Mouse (Mus musculus): ENCODE data around the gene Dgcr2. TPM values are rescaled to one million over a fixed set of nuclear protein-coding genes. Genes with fewer than 3 reads are reported as not detected.
A peak's percentile ranks its signal among the peaks of the same experiment; 100 is the strongest.

The Dgcr2 gene
- polyA plus RNA-seq, 1 experiment from 2014 or later, result 104 TPM

GRCm38 (mm10) chr16:17816528-17816927 lies 81.8 kb downstream of the Dgcr2 start:
- Histone ChIP-seq H3K9me3 (ENCODE audit: control insufficient read depth, low read length) (no peaks in the 10 kb centered on the region), H3K27ac (replicated peaks; ENCODE audit: low read depth, low read length) (no peak overlapping the region), H3K36me3 (ENCODE audit: control insufficient read depth, insufficient read depth, low read length) (no peaks in the 10 kb centered on the region), H3K4me2 (ENCODE audit: low read length) (peak overlapping the region; percentile 82; the same call in 1 of the 2 replicates), H3K4me3 (replicated peaks; ENCODE audit: low read depth, low read length) (no peak overlapping the region), H3K27me3 (ENCODE audit: control insufficient read depth, insufficient read depth, low read length) (peaks cover 3% of the 10 kb centered on the region; the same call in 1 of the 2 replicates), H3K4me1 (ENCODE audit: control insufficient read depth, insufficient read depth, low read length) (peaks cover 9% of the 10 kb centered on the region; the same call in 1 of the 2 replicates), H3K9ac (replicated peaks; ENCODE audit: low read length) (peak overlapping the region; percentile 68)
- DNase-seq (no peak), ATAC-seq (ENCODE audit: low FRiP score, low TSS enrichment) (no peak)
- WGBS, result 79% methylated on average over 8 of the region's 8 CpGs

- peak overlapping the region; percentile 79 for H3K27ac ChIP-seq (replicated peaks; ENCODE audit: low read depth, low read length)
- H3K4me1 ChIP-seq (ENCODE audit: control insufficient read depth, insufficient read depth, low read length), result peaks cover 9% of the 10 kb centered on the region; the same call in 1 of the 2 replicates
- DNase-seq (peak; percentile 89), ATAC-seq (ENCODE audit: low FRiP score, low TSS enrichment) (peak; percentile 75)
- peak overlapping the region; percentile 68 for H3K9ac ChIP-seq (replicated peaks; ENCODE audit: low read length)
- no peaks in the 10 kb centered on the region for H3K36me3 ChIP-seq (ENCODE audit: control insufficient read depth, insufficient read depth, low read length)
- no peaks in the 10 kb centered on the region for H3K9me3 ChIP-seq (ENCODE audit: control insufficient read depth, low read length)
- H3K27me3 ChIP-seq (ENCODE audit: control insufficient read depth, insufficient read depth, low read length), result peaks cover 3% of the 10 kb centered on the region; the same call in 1 of the 2 replicates
- peak overlapping the region; percentile 82 for H3K4me2 ChIP-seq (ENCODE audit: low read length)
- WGBS, result under 1% methylated on average over 63 of the region's 63 CpGs
- H3K4me3 ChIP-seq (replicated peaks; ENCODE audit: low read depth, low read length), result peak overlapping the region; percentile 46
Measured at GRCm38 (mm10) chr16:17815411-17816402, 82.7 kb downstream of the Dgcr2 start.

- no peak for ATAC-seq (ENCODE audit: low FRiP score, low TSS enrichment)
- H3K27ac ChIP-seq (replicated peaks; ENCODE audit: low read depth, low read length), result no peak overlapping the region
- H3K4me3 ChIP-seq (replicated peaks; ENCODE audit: low read depth, low read length), result no peak overlapping the region
- no peak overlapping the region for H3K4me2 ChIP-seq (ENCODE audit: low read length)
- H3K36me3 ChIP-seq (ENCODE audit: control insufficient read depth, insufficient read depth, low read length), result no peaks in the 10 kb centered on the region
- no peak overlapping the region for H3K9ac ChIP-seq (replicated peaks; ENCODE audit: low read length)
- H3K9me3 ChIP-seq (ENCODE audit: control insufficient read depth, low read length), result no peaks in the 10 kb centered on the region
- peaks cover 8% of the 10 kb centered on the region; the same call in 1 of the 2 replicates for H3K27me3 ChIP-seq (ENCODE audit: control insufficient read depth, insufficient read depth, low read length)
- WGBS, result 63% methylated on average over 4 of the region's 4 CpGs
- DNase-seq, result no peak
- H3K4me1 ChIP-seq (ENCODE audit: control insufficient read depth, insufficient read depth, low read length), result peaks cover 14% of the 10 kb centered on the region
Measured at GRCm38 (mm10) chr16:17813173-17813572, 85.2 kb downstream of the Dgcr2 start.

GRCm38 (mm10) chr16:17812120-17812519 lies 86.2 kb downstream of the Dgcr2 start:
- Histone ChIP-seq H3K4me2 (ENCODE audit: low read length) (no peak overlapping the region), H3K9ac (replicated peaks; ENCODE audit: low read length) (no peak overlapping the region), H3K36me3 (ENCODE audit: control insufficient read depth, insufficient read depth, low read length) (no peaks in the 10 kb centered on the region), H3K27ac (replicated peaks; ENCODE audit: low read depth, low read length) (no peak overlapping the region), H3K27me3 (ENCODE audit: control insufficient read depth, insufficient read depth, low read length) (peaks cover 8% of the 10 kb centered on the region; the same call in 1 of the 2 replicates), H3K9me3 (ENCODE audit: control insufficient read depth, low read length) (no peaks in the 10 kb centered on the region), H3K4me3 (replicated peaks; ENCODE audit: low read depth, low read length) (no peak overlapping the region), H3K4me1 (ENCODE audit: control insufficient read depth, insufficient read depth, low read length) (peaks cover 14% of the 10 kb centered on the region)
- 8% methylated on average over 5 of the region's 5 CpGs for WGBS
- ATAC-seq (ENCODE audit: low FRiP score, low TSS enrichment), result no peak
- DNase-seq, result peak; percentile 84

GRCm38 (mm10) chr16:17809711-17810110 lies 88.7 kb downstream of the Dgcr2 start:
- H3K9ac ChIP-seq (replicated peaks; ENCODE audit: low read length), result no peak overlapping the region
- no peak overlapping the region for H3K27ac ChIP-seq (replicated peaks; ENCODE audit: low read depth, low read length)

GRCm38 (mm10) chr16:17809125-17809524 lies 89.2 kb downstream of the Dgcr2 start:
- ATAC-seq (ENCODE audit: low FRiP score, low TSS enrichment) (no peak), DNase-seq (no peak)
- H3K4me1 ChIP-seq (ENCODE audit: control insufficient read depth, insufficient read depth, low read length), result peaks cover 10% of the 10 kb centered on the region
- H3K4me3 ChIP-seq (replicated peaks; ENCODE audit: low read depth, low read length), result no peak overlapping the region
- no peak overlapping the region for H3K27ac ChIP-seq (replicated peaks; ENCODE audit: low read depth, low read length)
- H3K36me3 ChIP-seq (ENCODE audit: control insufficient read depth, insufficient read depth, low read length), result no peaks in the 10 kb centered on the region
- 86% methylated on average over 4 of the region's 4 CpGs for WGBS
- H3K9ac ChIP-seq (replicated peaks; ENCODE audit: low read length), result no peak overlapping the region
- H3K4me2 ChIP-seq (ENCODE audit: low read length), result no peak overlapping the region
- H3K27me3 ChIP-seq (ENCODE audit: control insufficient read depth, insufficient read depth, low read length), result peaks cover 32% of the 10 kb centered on the region
- H3K9me3 ChIP-seq (ENCODE audit: control insufficient read depth, low read length), result no peaks in the 10 kb centered on the region

More at GRCm38 (mm10) chr16:17809711-17810110, 88.7 kb downstream of the Dgcr2 start:
- DNase-seq (peak; percentile 56), ATAC-seq (ENCODE audit: low FRiP score, low TSS enrichment) (no peak)
- Histone ChIP-seq H3K27me3 (ENCODE audit: control insufficient read depth, insufficient read depth, low read length) (peaks cover 27% of the 10 kb centered on the region), H3K36me3 (ENCODE audit: control insufficient read depth, insufficient read depth, low read length) (no peaks in the 10 kb centered on the region), H3K4me1 (ENCODE audit: control insufficient read depth, insufficient read depth, low read length) (peaks cover 10% of the 10 kb centered on the region), H3K4me2 (ENCODE audit: low read length) (no peak overlapping the region), H3K4me3 (replicated peaks; ENCODE audit: low read depth, low read length) (no peak overlapping the region), H3K9me3 (ENCODE audit: control insufficient read depth, low read length) (no peaks in the 10 kb centered on the region)
- WGBS, result 25% methylated on average over 7 of the region's 7 CpGs

GRCm38 (mm10) chr16:17807192-17808009 lies 91.0 kb downstream of the Dgcr2 start:
- Histone ChIP-seq H3K27me3 (ENCODE audit: control insufficient read depth, insufficient read depth, low read length) (peaks cover 49% of the 10 kb centered on the region), H3K4me1 (ENCODE audit: control insufficient read depth, insufficient read depth, low read length) (peaks cover 22% of the 10 kb centered on the region)
- WGBS, result 2% methylated on average over 72 of the region's 73 CpGs

GRCm38 (mm10) chr16:17806581-17807191 lies 91.7 kb downstream of the Dgcr2 start:
- H3K27me3 ChIP-seq (ENCODE audit: control insufficient read depth, insufficient read depth, low read length), result peaks cover 56% of the 10 kb centered on the region
- DNase-seq (no peak), ATAC-seq (ENCODE audit: low FRiP score, low TSS enrichment) (peak; percentile 13; the same call in 1 of the 2 replicates)
- H3K4me2 ChIP-seq (ENCODE audit: low read length), result peak overlapping the region; percentile 97
- H3K9me3 ChIP-seq (ENCODE audit: control insufficient read depth, low read length), result no peaks in the 10 kb centered on the region
- H3K4me3 ChIP-seq (replicated peaks; ENCODE audit: low read depth, low read length), result peak overlapping the region; percentile 61
- under 1% methylated on average over 50 of the region's 50 CpGs for WGBS
- H3K36me3 ChIP-seq (ENCODE audit: control insufficient read depth, insufficient read depth, low read length), result no peaks in the 10 kb centered on the region
- H3K9ac ChIP-seq (replicated peaks; ENCODE audit: low read length), result peak overlapping the region; percentile 89
- H3K27ac ChIP-seq (replicated peaks; ENCODE audit: low read depth, low read length), result peak overlapping the region; percentile 85
- H3K4me1 ChIP-seq (ENCODE audit: control insufficient read depth, insufficient read depth, low read length), result peaks cover 24% of the 10 kb centered on the region

More at GRCm38 (mm10) chr16:17807192-17808009, 91.0 kb downstream of the Dgcr2 start:
- DNase-seq (peak; percentile 97), ATAC-seq (ENCODE audit: low FRiP score, low TSS enrichment) (peak; percentile 85)
- H3K9me3 ChIP-seq (ENCODE audit: control insufficient read depth, low read length), result no peaks in the 10 kb centered on the region
- H3K9ac ChIP-seq (replicated peaks; ENCODE audit: low read length), result peak overlapping the region; percentile 89
- peak overlapping the region; percentile 85 for H3K27ac ChIP-seq (replicated peaks; ENCODE audit: low read depth, low read length)
- peak overlapping the region; percentile 61 for H3K4me3 ChIP-seq (replicated peaks; ENCODE audit: low read depth, low read length)
- H3K36me3 ChIP-seq (ENCODE audit: control insufficient read depth, insufficient read depth, low read length), result no peaks in the 10 kb centered on the region
- peak overlapping the region; percentile 97 for H3K4me2 ChIP-seq (ENCODE audit: low read length)
